Mouse (Mus musculus) forelimb bud, embryonic 11.5 days (tissue): Measurements from ENCODE around the gene B3galt5.
A peak's percentile ranks its signal among the peaks of the same experiment; 100 is the strongest.
"Not testable (repeated sequence)": the region's sequence is repeated elsewhere in the genome, so short reads cannot be mapped to it uniquely, and the experiment has no call there.

ENCODE experiments used
- DNase-seq: peaks from one replicate; pipeline ENCODE4 v3.0.0-alpha.2; 2012; ENCODE audit warnings: low read depth, low spot score

B3galt5 gene

GRCm38 (mm10) chr16:96258429-96258828, 22.8 kb downstream of the B3galt5 start:
- no peak for DNase-seq

- DNase-seq = no peak
These were observed 36.1 kb downstream of the B3galt5 start for GRCm38 (mm10) chr16:96271736-96272135.

- no peak for DNase-seq
These were observed 37.5 kb downstream of the B3galt5 start for GRCm38 (mm10) chr16:96272929-96273619.

- DNase-seq = no peak
These were observed 41.0 kb downstream of the B3galt5 start for GRCm38 (mm10) chr16:96276596-96276995.

GRCm38 (mm10) chr16:96278491-96279224, 43.1 kb downstream of the B3galt5 start:
- DNase-seq = no peak

GRCm38 (mm10) chr16:96280719-96281605, 45.4 kb downstream of the B3galt5 start:
- peak; percentile 35 for DNase-seq

GRCm38 (mm10) chr16:96282566-96282965, 47.0 kb downstream of the B3galt5 start:
- no peak for DNase-seq

GRCm38 (mm10) chr16:96291885-96292284, 56.3 kb downstream of the B3galt5 start:
- no peak for DNase-seq

- DNase-seq = no peak
These were observed 57.1 kb downstream of the B3galt5 start for GRCm38 (mm10) chr16:96292530-96293173.

GRCm38 (mm10) chr16:96298075-96298474, 62.5 kb downstream of the B3galt5 start:
- peak; percentile 35 for DNase-seq

GRCm38 (mm10) chr16:96298574-96298973, 63.0 kb downstream of the B3galt5 start:
- DNase-seq = no peak

GRCm38 (mm10) chr16:96303356-96303755, 67.8 kb downstream of the B3galt5 start:
- DNase-seq = no peak

- no peak for DNase-seq
These were observed 68.8 kb downstream of the B3galt5 start for GRCm38 (mm10) chr16:96304438-96304837.

- no peak for DNase-seq
These were observed 71.3 kb downstream of the B3galt5 start for GRCm38 (mm10) chr16:96306905-96307304.

- DNase-seq = no peak
These were observed 82.2 kb downstream of the B3galt5 start for GRCm38 (mm10) chr16:96317803-96318202.

- no peak for DNase-seq
These were observed 87.1 kb downstream of the B3galt5 start for GRCm38 (mm10) chr16:96322739-96323138.

- no peak for DNase-seq
These were observed 87.6 kb downstream of the B3galt5 start for GRCm38 (mm10) chr16:96323166-96323565.

GRCm38 (mm10) chr16:96326110-96326999, 90.8 kb downstream of the B3galt5 start:
- DNase-seq = no peak

- DNase-seq = not testable (repeated sequence)
These were observed 91.7 kb downstream of the B3galt5 start for GRCm38 (mm10) chr16:96327251-96327650.

- no peak for DNase-seq
These were observed 104.0 kb downstream of the B3galt5 start for GRCm38 (mm10) chr16:96339570-96339969.
